Mouse (Mus musculus) lung, embryonic 16.5 days (tissue): ENCODE data around the gene Mrpl22. TPM values are rescaled to one million over a fixed set of nuclear protein-coding genes. Genes with fewer than 3 reads are reported as not detected.

Source experiments
- ATAC-seq: fragments of 200-750 bp; cut with Nextera tagmentation; 2 replicates; pipeline ENCODE4 v1.8.0; 2017; ENCODE audit warnings: low read depth, mild to moderate bottlenecking, moderate library complexity
- H3K27ac ChIP-seq: fragments of 300-500 bp; sonication (generic); 2 replicates; pipeline ENCODE4 v1.5.1; 2014; ENCODE audit warnings: mild to moderate bottlenecking, control low read depth, low read length
- H3K27me3 ChIP-seq: fragments of 300-500 bp; sonication (generic); 2 replicates; pipeline ENCODE4 v1.6.1; 2014; ENCODE audit warnings: low read depth, low read length, mixed read lengths; ENCODE audit not compliant: control insufficient read depth, insufficient read depth
- H3K36me3 ChIP-seq: fragments of 300-500 bp; sonication (generic); 2 replicates; pipeline ENCODE4 v1.6.1; 2014; ENCODE audit warnings: low read length; ENCODE audit not compliant: control insufficient read depth, insufficient read depth
- H3K4me1 ChIP-seq: fragments of 300-500 bp; sonication (generic); replicated peaks from 2 replicates; pipeline ENCODE4 v1.6.1; 2014; ENCODE audit warnings: low read length, mixed read lengths; ENCODE audit not compliant: control insufficient read depth, insufficient read depth
- H3K4me2 ChIP-seq: fragments of 300-500 bp; sonication (generic); 2 replicates; pipeline ENCODE4 v1.6.1; 2014; ENCODE audit warnings: low read depth, low read length, control low read depth
- H3K4me3 ChIP-seq: fragments of 300-500 bp; sonication (generic); 2 replicates; pipeline ENCODE4 v1.5.1; 2014; ENCODE audit warnings: mild to moderate bottlenecking, low read length, control low read depth
- H3K9ac ChIP-seq: fragments of 300-500 bp; sonication (generic); 2 replicates; pipeline ENCODE4 v1.6.1; 2014; ENCODE audit warnings: low read length, control low read depth
- H3K9me3 ChIP-seq: fragments of 300-500 bp; sonication (generic); 2 replicates; pipeline ENCODE4 v1.6.1; 2016; ENCODE audit warnings: low read length; ENCODE audit not compliant: control insufficient read depth
- WGBS: fragments of 180-500 bp; shearing (Covaris S2); extraction: QIAGEN DNeasy Blood & Tissue Kit; methylation state at CpG from one replicate; pipeline ENCODE4 v1.1.7; 2014; 5-methylcytosine and 5-hydroxymethylcytosine counted together
- polyA plus RNA-seq: library from polyadenylated mRNA; unstranded; fragments of >200 nt; fragmentation: Nextera tagmentation; extraction: Ambion mirVana; gene quantifications from 2 replicates; pipeline ENCODE4 v1.2.1, GENCODE M21; 2015

The Mrpl22 gene
- 108 and 109 TPM in 2 replicates for polyA plus RNA-seq

DNA sequence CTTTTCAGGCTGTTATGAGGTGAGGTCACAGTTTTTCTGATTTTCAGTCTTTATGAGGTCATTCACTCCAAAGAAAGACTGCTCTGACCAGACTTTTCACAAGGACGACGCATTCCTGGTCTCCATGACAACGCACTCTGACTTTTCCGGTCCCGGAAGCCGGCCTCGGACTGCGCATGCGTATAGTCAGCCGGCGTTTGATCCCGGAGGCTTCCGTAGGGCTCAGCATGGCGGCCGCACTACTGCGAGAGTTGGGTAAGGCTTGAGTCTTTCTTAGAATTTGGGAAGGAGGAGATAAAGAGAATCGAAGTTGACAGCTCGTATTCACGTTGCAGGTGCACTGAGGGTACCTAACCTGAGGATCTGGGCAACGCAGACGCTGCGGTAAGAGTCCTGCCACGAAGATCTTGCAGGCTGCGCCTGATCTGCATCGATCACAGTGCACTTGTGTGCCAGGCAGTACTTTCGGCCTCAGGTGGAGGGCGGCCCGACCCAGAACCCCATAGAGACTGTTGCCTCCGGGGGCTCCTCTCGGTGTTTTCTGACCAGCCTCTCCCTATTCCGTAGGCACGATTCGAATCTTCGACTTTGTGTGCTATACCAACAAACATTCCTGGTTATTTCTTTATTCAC, at the start of gene Mrpl22:
Gene Mrpl22 (plus strand): TSS at position 203 of the 633 bp plus-strand sequence.
- peak; percentile 87 for ATAC-seq
- peak within 1 kb of the TSS; percentile 60 for H3K4me2 ChIP-seq
- H3K9me3 ChIP-seq: no peaks in the 10 kb centered on the region
- peak within 1 kb of the TSS; percentile 74 for H3K4me3 ChIP-seq
- no peaks in the 10 kb centered on the region for H3K27me3 ChIP-seq
- peaks cover 11% of the 10 kb centered on the region for H3K36me3 ChIP-seq
- under 1% methylated on average over 34 of the region's 34 CpGs for WGBS
- H3K4me1 ChIP-seq: peaks cover 14% of the 10 kb centered on the region
- peak within 1 kb of the TSS; percentile 79 for H3K9ac ChIP-seq
- H3K27ac ChIP-seq: peak within 1 kb of the TSS; percentile 37; the same call in 1 of the 2 replicates

DNA sequence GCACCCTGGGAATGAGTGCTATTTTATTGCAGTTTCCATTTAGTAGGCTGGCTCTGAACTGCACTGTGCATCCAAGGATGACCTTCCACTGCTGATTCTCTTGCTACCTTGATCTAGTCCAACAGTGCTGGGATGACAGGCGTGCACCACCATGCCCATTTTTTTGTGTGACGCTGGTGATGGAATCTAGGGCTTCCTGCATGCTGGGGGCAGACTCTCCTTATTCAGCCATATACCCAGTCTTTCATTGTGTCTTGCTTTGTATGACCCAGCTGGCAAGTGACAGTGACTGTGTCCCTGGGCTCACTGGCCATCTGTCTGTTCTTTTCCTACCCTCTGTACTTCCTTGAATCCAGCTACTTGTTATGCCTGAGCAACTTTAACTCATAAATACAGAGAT, 47.8 kb upstream of the Mrpl22 start:
- WGBS: 91% methylated on average over 2 of the region's 2 CpGs
- H3K4me2 ChIP-seq: no peak overlapping the region
- H3K9ac ChIP-seq: no peak overlapping the region
- peaks cover 27% of the 10 kb centered on the region for H3K36me3 ChIP-seq
- no peaks in the 10 kb centered on the region for H3K4me1 ChIP-seq
- no peaks in the 10 kb centered on the region for H3K27me3 ChIP-seq
- no peak overlapping the region for H3K27ac ChIP-seq
- no peak for ATAC-seq
- H3K9me3 ChIP-seq: no peaks in the 10 kb centered on the region
- no peak overlapping the region for H3K4me3 ChIP-seq

DNA sequence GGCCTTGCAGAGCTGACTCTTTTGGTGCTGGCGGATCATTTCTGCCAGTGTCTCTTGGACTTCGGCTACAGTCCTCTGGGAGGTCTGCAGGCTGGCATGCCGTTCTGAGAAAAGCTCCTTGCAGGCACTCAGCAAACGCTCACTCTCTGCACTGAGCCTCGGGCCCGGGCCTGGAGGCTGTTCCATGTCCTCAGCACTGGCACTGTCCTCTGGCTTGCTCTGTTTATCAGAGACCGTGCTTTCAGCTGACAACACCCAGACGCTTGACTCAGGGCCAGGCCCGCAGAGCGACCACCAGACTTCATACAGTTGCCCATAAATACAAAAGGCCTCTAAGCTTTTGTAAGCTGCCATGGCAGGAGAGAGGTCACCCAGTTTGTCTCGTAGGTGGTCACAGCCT, 46.4 kb upstream of the Mrpl22 start:
- Histone ChIP-seq H3K27ac (peak overlapping the region; percentile 13; the same call in 1 of the 2 replicates), H3K36me3 (peaks cover 25% of the 10 kb centered on the region), H3K4me1 (no peaks in the 10 kb centered on the region), H3K27me3 (no peaks in the 10 kb centered on the region), H3K9ac (no peak overlapping the region; the same call in 1 of the 2 replicates), H3K9me3 (no peaks in the 10 kb centered on the region), H3K4me2 (no peak overlapping the region), H3K4me3 (no peak overlapping the region)
- 61% methylated on average over 11 of the region's 11 CpGs for WGBS
- ATAC-seq: peak; percentile 58; the same call in 1 of the 2 replicates

DNA sequence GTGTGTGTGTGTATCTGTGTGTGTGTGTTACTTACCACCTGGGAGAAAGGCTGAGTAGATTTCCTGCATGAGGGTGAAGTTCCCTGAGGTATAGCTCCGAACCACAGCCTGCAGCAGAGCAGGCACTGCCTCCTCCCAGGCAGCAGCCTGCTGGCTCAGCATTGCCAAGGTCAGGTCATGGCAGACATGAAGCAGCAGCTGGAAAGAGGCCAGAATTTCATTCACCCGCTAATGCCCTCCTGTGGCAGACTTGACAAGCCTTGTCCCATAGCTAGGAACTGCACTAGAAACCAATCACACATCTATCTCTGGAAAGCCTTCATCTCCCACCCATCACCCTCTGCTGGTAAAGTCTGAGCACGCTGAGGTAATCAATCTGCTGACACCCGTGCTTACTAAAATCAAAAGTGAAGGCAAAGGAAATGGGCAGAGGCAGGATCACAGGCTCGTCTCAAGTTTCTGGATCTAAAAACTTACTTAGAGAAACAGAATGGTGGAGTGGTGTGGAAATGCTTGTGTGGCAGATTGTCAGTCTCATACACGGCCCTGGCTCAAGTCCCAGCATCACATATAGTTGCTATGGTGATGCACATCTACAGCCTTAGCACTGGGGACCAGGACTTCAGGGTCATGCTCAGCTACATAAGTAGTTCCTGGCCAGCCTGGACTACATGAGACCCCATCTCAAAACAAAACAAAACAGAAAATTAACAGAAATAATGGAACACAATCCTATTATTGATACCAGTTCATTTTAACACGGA, 44.9 kb upstream of the Mrpl22 start:
- Histone ChIP-seq H3K9me3 (no peaks in the 10 kb centered on the region), H3K27ac (no peak overlapping the region), H3K27me3 (no peaks in the 10 kb centered on the region), H3K4me2 (no peak overlapping the region), H3K4me1 (no peaks in the 10 kb centered on the region), H3K9ac (no peak overlapping the region), H3K4me3 (no peak overlapping the region), H3K36me3 (peaks cover 19% of the 10 kb centered on the region)
- peak; percentile 53 for ATAC-seq
- WGBS: 46% methylated on average over 7 of the region's 7 CpGs

DNA sequence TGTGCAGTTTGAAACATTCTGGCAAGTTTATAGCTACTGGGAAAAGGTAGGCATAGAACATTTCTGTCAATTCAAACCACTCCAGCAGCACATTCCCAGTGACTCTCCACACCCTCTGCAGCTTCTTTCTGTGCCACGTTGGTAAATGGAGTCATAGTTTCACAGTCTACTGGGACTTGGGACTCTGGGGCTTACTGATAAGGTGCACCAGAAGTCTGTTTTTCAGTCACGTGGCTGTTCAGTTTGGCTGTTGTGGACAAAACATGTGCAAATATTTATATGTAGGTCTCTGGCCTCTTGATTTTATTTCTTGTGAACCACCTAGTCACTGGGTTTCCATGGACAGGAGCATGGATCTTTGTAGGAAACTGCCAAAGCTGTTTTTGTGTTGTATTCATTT, 43.9 kb upstream of the Mrpl22 start:
- no peak overlapping the region for H3K9ac ChIP-seq
- H3K9me3 ChIP-seq: no peaks in the 10 kb centered on the region
- H3K4me2 ChIP-seq: no peak overlapping the region
- peaks cover 17% of the 10 kb centered on the region for H3K36me3 ChIP-seq
- no peaks in the 10 kb centered on the region for H3K27me3 ChIP-seq
- no peak overlapping the region for H3K27ac ChIP-seq
- WGBS: 73% methylated on average over 2 of the region's 2 CpGs
- no peak for ATAC-seq
- H3K4me1 ChIP-seq: no peaks in the 10 kb centered on the region
- H3K4me3 ChIP-seq: no peak overlapping the region

DNA sequence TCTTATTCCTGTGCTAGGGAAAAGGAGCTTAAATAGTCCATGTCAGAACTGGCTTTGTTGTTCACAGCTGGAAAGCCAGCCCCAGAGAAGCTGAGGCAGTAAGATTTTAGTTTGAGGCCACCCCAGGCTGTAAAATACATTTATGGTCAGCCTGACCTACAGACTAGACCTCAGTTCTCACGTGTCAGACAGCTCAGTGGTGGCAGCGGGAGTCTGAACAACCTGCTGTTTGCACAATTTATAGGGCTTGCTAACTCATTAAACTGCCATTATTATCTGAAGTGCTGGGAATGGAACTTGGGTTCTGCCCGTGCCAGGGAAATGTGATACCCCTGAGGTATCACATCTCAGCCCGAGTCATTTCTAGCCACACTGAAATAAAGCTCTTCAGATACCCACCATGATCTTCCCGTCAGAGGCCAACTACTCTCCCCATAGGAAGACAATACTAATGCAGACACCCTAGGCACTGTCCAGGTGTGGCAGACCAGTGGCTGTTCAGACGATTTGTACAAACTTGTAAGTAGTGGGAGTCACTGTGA, 42.1 kb upstream of the Mrpl22 start:
- no peak overlapping the region for H3K9ac ChIP-seq
- no peak overlapping the region for H3K27ac ChIP-seq
- no peaks in the 10 kb centered on the region for H3K9me3 ChIP-seq
- ATAC-seq: no peak
- H3K4me3 ChIP-seq: no peak overlapping the region
- H3K27me3 ChIP-seq: no peaks in the 10 kb centered on the region
- H3K36me3 ChIP-seq: peaks cover 21% of the 10 kb centered on the region
- WGBS: 74% methylated on average over 6 of the region's 6 CpGs
- H3K4me2 ChIP-seq: no peak overlapping the region
- H3K4me1 ChIP-seq: no peaks in the 10 kb centered on the region

DNA sequence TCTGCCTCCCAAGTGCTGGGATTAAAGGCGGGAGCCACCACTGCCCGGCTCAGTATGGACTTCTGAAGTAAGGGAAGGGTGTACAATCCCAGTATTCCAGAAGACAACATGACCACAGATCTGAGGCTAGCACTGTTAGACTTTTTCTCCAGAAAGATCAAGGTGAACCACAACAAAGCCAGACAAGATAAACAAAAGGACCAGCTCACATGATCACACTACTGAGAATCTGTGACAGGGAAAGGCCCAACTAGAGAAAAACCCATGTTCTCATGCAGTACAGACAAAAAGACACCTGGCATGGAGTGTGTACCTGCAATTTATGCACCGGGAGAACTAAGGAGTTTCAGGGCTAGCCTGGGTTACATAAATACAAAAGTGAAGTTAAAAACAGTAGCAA, 39.4 kb upstream of the Mrpl22 start:
- no peaks in the 10 kb centered on the region for H3K9me3 ChIP-seq
- H3K4me3 ChIP-seq: no peak overlapping the region
- no peaks in the 10 kb centered on the region for H3K27me3 ChIP-seq
- H3K4me2 ChIP-seq: no peak overlapping the region
- peaks cover 31% of the 10 kb centered on the region for H3K36me3 ChIP-seq
- no peaks in the 10 kb centered on the region for H3K4me1 ChIP-seq
- no peak for ATAC-seq
- 92% methylated on average over 3 of the region's 3 CpGs for WGBS
- H3K9ac ChIP-seq: no peak overlapping the region
- H3K27ac ChIP-seq: no peak overlapping the region

DNA sequence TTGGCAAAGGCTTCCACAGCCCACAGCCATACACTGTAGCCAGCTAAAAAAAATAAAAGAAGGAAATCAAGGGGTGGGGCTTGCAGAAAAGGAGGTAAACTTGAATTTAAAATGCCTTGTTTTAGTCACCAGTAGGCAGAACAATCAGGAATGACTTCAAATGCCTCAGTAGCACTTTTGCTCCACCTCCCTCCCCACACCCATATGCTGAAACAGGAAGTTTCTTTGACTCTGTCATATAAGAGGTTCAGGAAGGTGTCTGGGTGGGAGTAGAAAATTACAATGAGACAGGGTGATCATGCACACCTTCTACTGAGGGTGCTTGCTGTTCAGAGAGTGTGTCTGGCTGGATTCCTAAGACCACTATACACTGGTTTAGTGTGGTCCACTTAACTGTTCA, 36.6 kb upstream of the Mrpl22 start:
- no peak for ATAC-seq
- Histone ChIP-seq H3K36me3 (peaks cover 27% of the 10 kb centered on the region), H3K27ac (no peak overlapping the region), H3K4me3 (no peak overlapping the region), H3K4me2 (no peak overlapping the region), H3K27me3 (no peaks in the 10 kb centered on the region), H3K9me3 (no peaks in the 10 kb centered on the region), H3K9ac (no peak overlapping the region), H3K4me1 (no peaks in the 10 kb centered on the region)

DNA sequence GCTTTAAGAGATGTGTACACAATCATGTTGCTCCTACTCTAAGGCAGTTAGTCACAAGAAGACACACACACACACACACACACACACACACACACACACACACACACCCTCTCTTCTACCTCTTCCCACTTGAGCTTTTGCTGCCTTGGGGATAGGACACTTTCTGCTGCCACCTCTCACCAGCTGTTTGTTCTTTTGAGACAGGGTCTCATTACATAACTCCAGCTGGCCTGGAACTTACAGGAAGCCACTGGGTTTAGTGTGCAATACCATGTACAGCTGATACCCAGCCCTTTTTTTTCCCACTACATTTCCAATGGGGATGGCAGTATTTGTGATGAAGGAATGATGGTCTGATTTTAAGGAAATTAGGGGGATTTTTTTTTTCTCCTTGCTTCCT, 36.2 kb upstream of the Mrpl22 start:
- H3K36me3 ChIP-seq: peaks cover 27% of the 10 kb centered on the region
- H3K4me2 ChIP-seq: no peak overlapping the region
- no peaks in the 10 kb centered on the region for H3K9me3 ChIP-seq
- H3K9ac ChIP-seq: no peak overlapping the region
- H3K4me1 ChIP-seq: no peaks in the 10 kb centered on the region
- no peak overlapping the region for H3K27ac ChIP-seq
- H3K4me3 ChIP-seq: no peak overlapping the region
- no peaks in the 10 kb centered on the region for H3K27me3 ChIP-seq
- ATAC-seq: no peak
